Mouse (Mus musculus) C2C12 (cell line): Measurements from ENCODE around the gene Bsg. TPM values are rescaled to one million over a fixed set of nuclear protein-coding genes. Genes with fewer than 3 reads are reported as not detected.
A peak's percentile ranks its signal among the peaks of the same experiment; 100 is the strongest.

ENCODE experiments used
- H3K27me3 ChIP-seq: one replicate; pipeline ENCODE4 v1.6.1; 2011; ENCODE audit not compliant: control insufficient read depth, insufficient read depth, insufficient read length
- H3K36me3 ChIP-seq: one replicate; pipeline ENCODE4 v1.6.1; 2011; ENCODE audit not compliant: control insufficient read depth, insufficient read depth
- H3K4me3 ChIP-seq: one replicate; pipeline ENCODE4 v1.5.1; 2011; ENCODE audit warnings: mild to moderate bottlenecking, control low read depth; ENCODE audit not compliant: poor library complexity, insufficient read depth, severe bottlenecking
- H3K79me2 ChIP-seq: one replicate; pipeline ENCODE4 v1.6.1; 2011; ENCODE audit not compliant: control insufficient read depth, insufficient read depth
- H3K79me3 ChIP-seq: one replicate; pipeline ENCODE4 v1.6.1; 2011; ENCODE audit warnings: low read depth, control low read depth
- H3ac ChIP-seq: one replicate; pipeline ENCODE3; 2011; ENCODE audit warnings: low read depth; ENCODE audit not compliant: control insufficient read depth, insufficient read length
- CEBPB ChIP-seq: IDR thresholded peaks from one replicate; pipeline ENCODE4 v1.6.1; 2011; ENCODE audit warnings: low read depth, mild to moderate bottlenecking, control low read depth, moderate library complexity
- CTCF ChIP-seq: IDR thresholded peaks from one replicate; pipeline ENCODE4 v1.5.1; 2011; ENCODE audit not compliant: control insufficient read depth, insufficient read depth, insufficient read length
- FOSL1 ChIP-seq: IDR thresholded peaks from one replicate; pipeline ENCODE4 v1.8.0; 2011; ENCODE audit warnings: mild to moderate bottlenecking, low read length; ENCODE audit not compliant: poor library complexity, insufficient read depth, severe bottlenecking
- MAX ChIP-seq: IDR thresholded peaks from one replicate; pipeline ENCODE4 v1.6.1; 2011; ENCODE audit warnings: mild to moderate bottlenecking, control low read depth
- MYOD1 ChIP-seq: IDR thresholded peaks from one replicate; pipeline ENCODE4 v1.6.1; 2011; ENCODE audit warnings: low read depth; ENCODE audit not compliant: control insufficient read depth, insufficient read length
- MYOG ChIP-seq: IDR thresholded peaks from one replicate; pipeline ENCODE4 v1.6.1; 2011; ENCODE audit not compliant: control insufficient read depth, insufficient read length; ENCODE audit errors: extremely low read depth
- USF1 ChIP-seq: IDR thresholded peaks from one replicate; pipeline ENCODE4 v1.6.1; 2011; ENCODE audit warnings: low read depth, mild to moderate bottlenecking, control low read depth, moderate library complexity
- polyA plus RNA-seq: library from polyadenylated mRNA; unstranded; fragments of >200 nt; fragmentation: generic; extraction: Trizol; gene quantifications from one replicate; pipeline ENCODE4 v1.2.1, GENCODE M21; 2012; ENCODE audit warnings: missing spikeins

Gene Bsg
- polyA plus RNA-seq, 1 experiment = 749 TPM

GRCm38 (mm10) chr10:79721089-79721488 is 16.8 kb downstream of the Bsg start:
- H3K79me2 ChIP-seq = no peaks in the 10 kb centered on the region
- H3K36me3 ChIP-seq = no peaks in the 10 kb centered on the region
- TF ChIP-seq USF1 = no peak
- TF ChIP-seq FOSL1 = no peak
- peaks cover 45% of the 10 kb centered on the region for H3K27me3 ChIP-seq
- no peaks in the 10 kb centered on the region for H3K79me3 ChIP-seq
- no peak overlapping the region for H3ac ChIP-seq
- no peak overlapping the region for H3K4me3 ChIP-seq

DNA sequence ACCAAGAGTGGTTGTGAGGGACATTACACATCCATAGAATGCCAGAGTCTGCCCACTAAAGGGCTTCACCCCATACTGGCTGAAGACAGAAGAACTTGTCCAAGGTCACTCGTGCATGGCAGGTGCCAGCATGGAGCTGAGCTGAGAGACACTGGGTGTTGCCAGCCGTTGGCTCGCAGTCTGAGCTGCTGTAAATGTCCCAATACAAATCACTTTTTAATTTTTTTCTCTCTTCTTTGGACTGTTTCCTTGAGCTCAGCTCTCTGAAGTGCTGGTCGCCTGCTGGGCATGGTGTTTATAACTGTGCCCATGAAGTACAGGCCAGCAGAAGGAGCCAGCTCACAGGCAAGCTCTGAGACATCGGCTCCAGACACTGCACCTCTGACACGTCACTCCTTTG is 18.8 kb downstream of the Bsg start:
- TF ChIP-seq USF1 = no peak
- no peak for TF ChIP-seq MAX
- TF ChIP-seq CTCF = no peak
- no peak for TF ChIP-seq FOSL1
- TF ChIP-seq CEBPB = no peak
- TF ChIP-seq MYOD1 = no peak
- TF ChIP-seq MYOG = no peak
- H3K36me3 ChIP-seq = no peaks in the 10 kb centered on the region
- peaks cover 27% of the 10 kb centered on the region for H3K27me3 ChIP-seq
- no peaks in the 10 kb centered on the region for H3K79me3 ChIP-seq
- no peaks in the 10 kb centered on the region for H3K79me2 ChIP-seq
- H3ac ChIP-seq = no peak overlapping the region
- H3K4me3 ChIP-seq = no peak overlapping the region

DNA sequence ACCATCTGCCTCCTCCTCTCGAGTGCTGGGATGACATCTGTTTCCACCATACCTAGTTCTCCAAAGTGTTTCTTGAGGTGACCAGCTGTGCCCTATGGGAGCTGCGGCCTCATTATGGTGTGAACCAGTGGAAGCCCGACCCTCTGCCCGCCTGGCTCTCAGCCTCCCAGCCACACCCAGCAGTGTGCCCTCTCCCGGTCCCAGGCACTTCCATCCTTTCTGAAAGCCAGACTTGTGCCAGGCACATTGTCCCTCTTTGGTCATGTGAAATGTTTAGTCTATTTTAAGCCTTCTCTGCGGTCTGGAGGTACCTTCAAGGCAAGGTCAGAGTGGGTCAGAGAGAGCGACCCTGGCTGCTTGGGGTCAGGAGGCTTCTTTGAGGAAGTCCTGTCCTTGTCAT is 19.4 kb downstream of the Bsg start:
- Histone ChIP-seq H3K27me3 (peaks cover 27% of the 10 kb centered on the region), H3ac (no peak overlapping the region), H3K79me2 (no peaks in the 10 kb centered on the region), H3K79me3 (no peaks in the 10 kb centered on the region), H3K4me3 (no peak overlapping the region), H3K36me3 (no peaks in the 10 kb centered on the region)
- TF ChIP-seq FOSL1 (no peak), MYOD1 (no peak), MYOG (no peak), CTCF (no peak), MAX (no peak), CEBPB (no peak), USF1 (no peak)

- no peaks in the 10 kb centered on the region for H3K79me2 ChIP-seq
- H3K79me3 ChIP-seq = no peaks in the 10 kb centered on the region
- TF ChIP-seq CTCF = peak; percentile 69
- TF ChIP-seq MYOD1 = no peak
- H3ac ChIP-seq = no peak overlapping the region
- H3K36me3 ChIP-seq = no peaks in the 10 kb centered on the region
- H3K4me3 ChIP-seq = no peak overlapping the region
- peaks cover 9% of the 10 kb centered on the region for H3K27me3 ChIP-seq
Measured at GRCm38 (mm10) chr10:79726090-79726489, 21.8 kb downstream of the Bsg start.

- peaks cover under 1% of the 10 kb centered on the region for H3K36me3 ChIP-seq
- no peak overlapping the region for H3ac ChIP-seq
- no peak overlapping the region for H3K4me3 ChIP-seq
- H3K79me3 ChIP-seq = no peaks in the 10 kb centered on the region
- H3K79me2 ChIP-seq = no peaks in the 10 kb centered on the region
- TF ChIP-seq CTCF (no peak), MYOD1 (no peak), USF1 (no peak), FOSL1 (no peak), MAX (no peak), CEBPB (no peak), MYOG (no peak)
- H3K27me3 ChIP-seq = no peaks in the 10 kb centered on the region
Measured at GRCm38 (mm10) chr10:79728323-79729249, 24.3 kb downstream of the Bsg start.

GRCm38 (mm10) chr10:79729357-79729965 is 25.2 kb downstream of the Bsg start:
- Histone ChIP-seq H3K79me3 (no peaks in the 10 kb centered on the region), H3K36me3 (peaks cover 9% of the 10 kb centered on the region), H3K79me2 (no peaks in the 10 kb centered on the region), H3K4me3 (no peak overlapping the region), H3K27me3 (no peaks in the 10 kb centered on the region), H3ac (no peak overlapping the region)
- no peak for TF ChIP-seq MAX
- no peak for TF ChIP-seq MYOD1
- no peak for TF ChIP-seq MYOG
- no peak for TF ChIP-seq USF1
